Mouse (Mus musculus) lung, postnatal 10 days (tissue): Measurements from ENCODE around the gene Otop1.
A peak's percentile ranks its signal among the peaks of the same experiment; 100 is the strongest.

Experiments used
- DNase-seq: peaks from one replicate; pipeline ENCODE4 v3.0.0; 2021

The Otop1 gene

DNA sequence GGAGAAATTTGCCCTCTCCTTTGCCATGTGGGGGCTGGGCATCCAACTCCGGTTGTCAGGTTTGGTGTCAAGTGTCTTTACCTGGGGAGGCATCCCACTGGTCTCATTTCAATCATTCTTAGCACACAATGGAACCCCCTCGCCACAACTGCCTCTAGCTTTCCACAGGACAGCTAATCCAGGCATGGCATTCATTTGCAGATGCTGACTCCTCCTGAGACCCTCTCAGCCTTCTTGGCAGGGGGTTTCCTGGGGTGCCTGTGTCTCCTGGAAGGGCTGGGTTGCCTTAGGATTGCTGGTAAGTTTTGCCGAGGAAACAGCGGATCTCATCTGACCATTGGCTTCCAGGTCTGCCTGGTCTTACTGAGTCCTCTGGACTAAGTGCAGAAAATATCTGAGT is at the start of gene Otop1:
Gene Otop1, plus strand, starts transcription at position 202 of the 400 bp plus-strand sequence.
- DNase-seq: no peak

DNA sequence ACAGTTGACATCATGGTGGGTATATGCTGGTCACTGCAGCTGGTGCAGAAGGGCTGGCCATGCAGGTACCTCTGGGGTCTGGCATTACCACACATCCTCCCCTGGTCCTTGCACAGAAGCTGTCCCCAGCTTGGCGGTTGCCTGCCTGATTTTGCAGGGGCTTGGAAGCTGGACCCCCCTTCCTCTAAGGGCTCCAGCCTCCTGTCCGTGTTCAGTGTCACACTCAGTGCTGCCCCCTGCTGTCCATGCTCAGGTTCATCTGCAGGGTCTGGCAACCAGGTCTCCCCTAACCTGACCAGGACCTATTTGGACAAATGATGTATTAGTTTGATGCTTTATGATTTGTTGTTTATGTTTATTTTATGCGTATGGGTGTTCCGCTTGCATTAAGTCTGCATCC is 40.4 kb upstream of the Otop1 start:
- DNase-seq: peak; percentile 58

DNA sequence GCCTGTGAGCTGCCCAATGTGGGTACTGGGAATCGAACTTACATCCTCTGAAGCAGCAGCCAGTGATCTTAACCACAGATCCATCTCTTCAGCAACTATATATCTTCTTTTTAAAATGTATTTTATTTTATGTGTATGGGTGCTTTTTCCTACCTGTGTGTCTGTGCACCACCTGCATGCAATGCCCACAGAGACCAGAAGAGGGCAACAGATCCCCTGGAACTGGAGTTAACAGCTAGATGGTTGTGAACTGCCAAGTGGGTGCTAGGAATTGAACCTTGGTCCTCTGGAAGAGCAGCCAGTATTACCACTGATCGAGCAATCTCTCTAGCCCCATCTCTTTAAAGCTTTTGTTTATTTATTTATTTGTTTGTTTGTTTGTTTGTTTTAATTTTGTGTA is 39.1 kb upstream of the Otop1 start:
- DNase-seq: no peak

DNA sequence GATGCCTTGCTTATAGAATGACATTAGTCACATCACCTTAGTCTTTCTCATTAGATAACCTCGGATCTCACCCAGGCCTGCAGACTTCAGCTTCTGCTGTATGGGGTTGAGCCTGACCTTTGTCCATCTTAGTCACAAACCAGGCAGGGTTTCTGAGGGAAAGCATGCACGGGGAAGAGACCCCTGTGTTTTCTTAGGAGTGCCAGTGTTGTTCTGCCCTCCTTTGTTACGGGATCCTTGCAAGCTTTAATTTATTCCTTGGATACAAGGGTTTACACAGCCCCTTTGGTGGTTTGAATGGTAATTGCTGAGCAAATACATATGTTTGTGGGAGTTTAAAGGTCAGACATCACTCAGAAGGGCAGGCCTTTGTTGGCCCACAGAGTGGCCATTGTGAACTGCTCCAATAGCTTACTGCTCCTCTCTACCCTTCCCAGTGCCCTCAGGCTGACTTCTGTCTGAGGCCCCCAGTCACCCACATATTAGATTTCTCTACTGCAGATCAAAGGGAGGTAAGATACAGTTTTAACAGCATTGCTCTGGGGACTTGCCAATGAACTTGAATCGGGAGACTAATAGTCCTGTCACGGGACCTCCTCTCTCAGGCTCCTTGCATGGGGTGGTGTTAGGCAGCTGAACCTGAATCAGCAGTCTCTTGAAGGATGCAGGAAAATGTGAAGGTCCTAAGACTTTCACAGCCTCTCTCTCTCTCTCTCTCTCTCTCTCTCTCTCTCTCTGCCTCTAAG is 34.9 kb upstream of the Otop1 start:
- DNase-seq: no peak

DNA sequence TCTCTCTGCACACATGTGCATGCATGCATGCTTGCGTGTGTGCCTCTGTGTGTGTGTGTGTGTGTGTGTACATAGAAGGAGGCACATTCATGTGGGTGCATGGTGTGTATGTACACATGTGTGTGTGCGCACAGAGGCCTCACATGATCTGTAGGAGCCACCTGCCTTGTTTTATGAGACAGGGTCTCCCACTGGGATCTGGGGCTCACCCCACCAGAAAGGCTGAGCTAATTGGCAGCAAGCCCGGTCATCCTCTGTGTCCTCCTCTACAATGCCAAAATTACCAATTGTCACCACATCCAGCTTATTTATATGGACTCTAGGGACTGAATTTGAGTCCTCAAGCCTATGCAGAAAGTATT is 34.3 kb upstream of the Otop1 start:
- no peak for DNase-seq

DNA sequence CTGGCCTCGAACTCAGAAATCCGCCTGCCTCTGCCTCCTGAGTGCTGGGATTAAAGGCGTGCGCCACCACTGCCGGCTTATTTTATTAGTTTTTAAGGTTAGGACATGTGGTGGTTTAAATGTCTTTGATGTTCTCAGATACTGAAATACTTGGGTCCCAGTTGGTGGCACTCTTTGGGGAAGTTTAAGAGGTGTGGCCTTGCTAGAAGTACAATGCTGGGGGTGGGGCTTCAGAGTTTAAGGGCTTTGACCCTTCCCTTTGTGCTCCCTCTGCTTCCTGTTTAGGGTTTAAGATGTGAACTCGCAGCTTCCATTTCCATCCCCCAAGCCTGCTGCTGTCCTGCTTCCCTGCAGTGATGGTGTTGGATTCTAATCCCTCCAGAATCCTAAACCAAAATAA is 33.8 kb upstream of the Otop1 start:
- no peak for DNase-seq

DNA sequence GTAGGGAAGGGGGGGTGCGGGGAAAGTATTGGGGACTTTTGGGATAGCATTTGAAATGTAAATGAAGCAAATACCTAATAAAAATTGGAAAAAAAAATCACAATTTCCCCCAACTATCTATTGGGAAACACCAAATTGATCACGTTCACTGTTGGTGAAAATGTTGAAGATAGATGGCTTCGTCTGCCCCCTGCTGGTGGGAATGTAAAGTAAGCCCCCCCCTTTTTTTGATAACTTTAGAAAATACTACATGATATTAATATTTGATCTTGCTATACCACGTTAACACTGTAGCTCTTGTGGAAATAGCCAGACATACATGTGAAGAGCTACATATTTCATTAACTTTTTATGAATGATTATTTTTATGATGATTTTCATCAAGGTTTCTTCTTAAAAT is 20.6 kb upstream of the Otop1 start:
- DNase-seq: no peak

- DNase-seq: no peak
These were observed 20.1 kb upstream of the Otop1 start for GRCm38 (mm10) chr5:38255644-38256043.

DNA sequence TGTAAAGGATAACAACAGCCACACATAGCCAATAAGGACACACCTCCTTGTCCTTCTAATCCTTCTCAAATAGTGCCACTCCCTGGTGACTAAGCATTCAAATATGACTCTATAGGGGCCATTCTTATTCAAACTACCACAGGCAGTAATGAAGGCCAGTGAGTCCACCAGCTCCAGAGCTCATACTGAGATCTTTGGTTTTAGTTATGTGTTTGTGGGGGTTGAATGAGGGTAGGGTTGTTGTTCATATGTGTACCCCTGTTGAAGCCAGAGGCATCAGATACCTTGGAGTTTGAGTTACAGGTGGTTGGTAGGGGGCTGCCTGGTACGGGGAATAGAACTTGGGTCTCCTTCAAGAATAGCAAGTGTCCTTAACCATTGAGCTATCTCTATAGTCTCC is 19.2 kb upstream of the Otop1 start:
- DNase-seq: no peak

DNA sequence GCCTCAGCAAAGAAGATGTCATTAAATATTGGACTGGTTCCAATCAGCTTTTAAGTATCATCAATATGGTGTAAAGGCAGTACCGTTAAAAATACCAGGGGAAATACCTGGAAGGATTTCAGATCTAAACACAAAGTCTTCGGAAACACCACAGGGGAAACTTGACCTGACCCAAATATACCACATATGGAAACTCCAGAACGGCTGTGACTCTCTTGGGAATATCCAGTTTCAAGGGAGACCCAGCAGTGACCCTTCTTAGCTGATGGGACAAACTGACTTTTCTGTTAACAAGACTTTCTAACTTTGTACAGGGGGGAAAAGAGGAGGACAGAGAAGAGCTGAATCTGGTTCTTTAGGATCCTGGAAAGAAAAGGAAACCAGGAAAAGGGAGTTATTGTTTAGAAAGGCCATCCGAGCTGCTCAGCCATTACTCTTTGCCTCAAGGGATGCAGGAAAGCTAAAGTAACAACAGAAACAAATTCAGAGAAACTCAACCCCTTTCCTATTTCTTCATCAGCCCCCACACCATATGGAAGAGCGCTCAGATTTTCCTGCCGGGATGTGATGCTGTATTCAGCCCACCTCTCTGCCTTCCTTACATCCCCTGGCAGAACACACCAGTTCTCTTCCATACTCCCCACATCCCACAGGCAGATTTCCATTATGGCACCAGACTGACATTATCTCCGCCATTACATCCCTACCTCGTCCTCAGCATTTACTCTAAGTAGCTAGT is 17.6 kb upstream of the Otop1 start:
- no peak for DNase-seq

- DNase-seq: no peak
These were observed 17.0 kb upstream of the Otop1 start for GRCm38 (mm10) chr5:38258773-38259146.

GRCm38 (mm10) chr5:38259455-38260106 is 16.2 kb upstream of the Otop1 start:
- DNase-seq: no peak

DNA sequence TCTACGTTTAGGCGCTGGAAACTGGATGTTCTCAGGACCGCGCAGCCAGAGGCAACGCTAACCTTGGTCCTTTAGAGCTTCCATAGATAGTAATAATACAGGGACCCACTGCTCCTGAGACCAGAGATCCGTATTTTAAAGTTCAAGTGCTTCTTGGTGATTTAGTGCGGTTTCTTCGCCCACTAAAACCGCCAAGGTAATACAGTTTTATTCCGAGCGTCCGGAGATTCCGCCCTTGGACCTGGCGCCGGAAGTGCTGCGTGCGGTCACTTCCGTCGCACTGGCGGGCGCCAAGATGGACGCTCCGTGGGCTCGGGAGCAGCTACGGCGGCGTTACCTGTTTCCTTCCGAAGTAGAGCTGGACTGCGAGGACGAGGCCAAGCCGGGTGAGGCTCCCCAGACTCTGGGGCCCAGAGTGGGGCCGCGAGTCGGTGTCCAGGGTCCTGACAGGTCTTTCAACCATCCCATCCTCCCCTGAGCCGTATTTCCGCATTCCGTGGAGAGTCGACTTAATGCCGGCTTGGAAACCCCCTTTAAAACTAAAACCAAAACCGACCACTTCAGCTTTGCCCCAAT is 15.6 kb upstream of the Otop1 start, which contains the start of gene Tmem128:
Gene Tmem128, plus strand, starts transcription at position 79 of the 576 bp plus-strand sequence.
- peak; percentile 56 for DNase-seq

DNA sequence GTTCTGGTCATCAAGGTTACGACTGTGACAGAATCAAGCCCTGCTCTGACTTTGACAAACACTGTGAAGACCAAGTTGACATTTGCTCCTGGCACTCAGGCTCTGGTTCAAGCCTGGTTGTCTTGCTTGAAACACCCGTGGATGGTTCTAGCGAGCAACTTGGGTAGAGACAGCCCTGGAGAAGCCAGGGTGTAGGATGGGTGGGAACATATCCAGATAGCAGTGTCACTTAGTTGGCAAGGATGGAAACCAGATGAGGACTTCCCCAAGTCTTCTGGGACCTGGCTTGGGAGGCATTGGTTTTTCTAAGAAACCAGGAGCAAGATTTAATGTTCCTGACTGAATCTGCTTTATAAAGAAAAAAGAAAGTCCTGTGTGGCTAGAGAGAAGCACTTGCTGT is 4.8 kb upstream of the Otop1 start:
- DNase-seq: no peak

GRCm38 (mm10) chr5:38273831-38274230 is 1.9 kb upstream of the Otop1 start:
- DNase-seq: no peak

GRCm38 (mm10) chr5:38276451-38276850 is 679 bp downstream of the Otop1 start:
- no peak for DNase-seq

- DNase-seq: no peak
These were observed 1.5 kb downstream of the Otop1 start for GRCm38 (mm10) chr5:38277098-38277866.

DNA sequence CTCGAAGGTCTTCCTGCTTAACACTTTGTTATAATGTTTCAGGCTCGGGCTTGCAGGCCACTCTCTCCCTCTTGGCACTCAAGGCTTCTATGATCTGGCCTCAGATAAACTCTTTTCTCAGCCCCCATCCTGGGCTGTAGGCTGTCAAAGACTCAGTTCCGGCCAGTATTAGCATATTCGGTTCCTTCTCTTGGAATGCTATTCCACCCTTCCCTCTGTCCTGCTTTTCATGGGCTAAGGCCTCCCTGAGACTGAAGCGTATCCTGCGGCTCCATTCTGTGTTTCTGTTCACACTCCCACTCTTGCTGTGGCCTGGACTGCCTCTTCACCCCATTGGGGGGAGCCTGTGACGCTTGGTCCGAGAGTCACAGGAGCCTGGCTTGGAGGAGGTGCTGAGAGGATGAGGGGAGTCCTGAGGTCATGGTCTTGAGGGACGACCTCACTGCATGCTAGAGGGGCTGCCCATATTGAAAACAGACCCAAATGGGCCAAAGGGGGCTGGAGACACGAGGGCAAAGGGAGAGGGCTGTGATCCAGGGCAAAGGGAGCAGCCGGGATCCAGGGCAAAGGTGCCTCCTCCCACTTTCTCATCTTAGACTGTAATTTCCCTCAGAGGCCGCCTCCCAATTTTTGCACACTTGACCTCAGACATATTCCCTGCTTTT is 2.3 kb downstream of the Otop1 start:
- no peak for DNase-seq

- DNase-seq: no peak
These were observed 4.3 kb downstream of the Otop1 start for GRCm38 (mm10) chr5:38280075-38280474.

GRCm38 (mm10) chr5:38285724-38286123 is 10.0 kb downstream of the Otop1 start:
- no peak for DNase-seq

DNA sequence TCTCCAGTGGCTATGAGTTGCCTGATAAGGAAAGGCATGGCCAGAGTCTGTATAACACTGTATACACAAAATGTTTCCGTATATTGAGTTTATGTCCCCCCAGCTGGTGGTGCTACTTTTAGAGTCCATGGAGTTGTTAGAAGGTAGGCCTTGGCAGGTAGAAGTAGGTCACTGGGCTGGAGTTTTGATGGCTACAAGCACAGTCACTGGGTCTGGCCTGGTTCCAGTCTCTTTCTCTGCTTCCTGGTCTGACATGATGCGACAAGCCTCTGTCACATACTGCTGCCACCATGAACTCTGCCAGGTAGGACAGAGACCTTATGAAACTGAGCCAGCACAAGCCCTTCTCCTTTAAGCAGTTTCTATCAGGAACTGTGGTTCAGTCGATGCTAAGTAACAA is 12.7 kb downstream of the Otop1 start:
- no peak for DNase-seq

DNA sequence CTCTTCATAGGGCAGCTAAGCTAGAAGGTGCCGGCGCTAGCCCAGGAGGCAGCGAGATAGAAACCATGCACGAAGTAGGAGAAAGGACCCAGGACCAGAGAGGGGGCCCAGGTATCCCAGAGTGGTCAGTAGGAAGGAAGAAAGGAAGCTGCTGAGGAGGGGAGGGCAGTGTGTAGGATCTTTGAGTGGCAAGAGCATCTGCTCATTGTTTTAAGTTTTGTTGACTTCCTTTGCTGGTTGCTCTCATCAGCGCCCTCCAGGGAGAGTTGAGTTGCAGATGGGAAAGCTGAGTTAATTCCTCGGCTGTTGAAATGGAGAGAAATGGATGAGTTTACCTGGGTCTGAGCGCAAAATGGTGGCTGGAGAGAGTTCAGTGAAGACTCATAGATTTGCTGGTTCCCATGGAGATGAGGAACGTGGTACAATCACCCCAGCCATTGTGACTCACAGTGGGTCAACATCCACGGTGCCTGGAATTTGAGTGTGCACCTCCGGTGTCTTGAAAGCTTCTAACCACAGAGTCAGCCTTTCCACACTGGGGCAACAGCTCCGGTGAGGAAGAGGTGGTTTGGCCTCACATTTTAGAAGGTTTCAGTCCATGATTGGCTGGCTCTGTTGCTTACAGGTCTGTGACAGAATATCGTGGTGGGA is 26.1 kb downstream of the Otop1 start:
- no peak for DNase-seq
